Mouse (Mus musculus): ENCODE data around the gene Esx1. TPM values are rescaled to one million over a fixed set of nuclear protein-coding genes. Genes with fewer than 3 reads are reported as not detected.
A peak's percentile ranks its signal among the peaks of the same experiment; 100 is the strongest.

Esx1 gene
- total RNA-seq (2021), result not detected in 2 replicates
- long read RNA-seq, result 0 reads

DNA sequence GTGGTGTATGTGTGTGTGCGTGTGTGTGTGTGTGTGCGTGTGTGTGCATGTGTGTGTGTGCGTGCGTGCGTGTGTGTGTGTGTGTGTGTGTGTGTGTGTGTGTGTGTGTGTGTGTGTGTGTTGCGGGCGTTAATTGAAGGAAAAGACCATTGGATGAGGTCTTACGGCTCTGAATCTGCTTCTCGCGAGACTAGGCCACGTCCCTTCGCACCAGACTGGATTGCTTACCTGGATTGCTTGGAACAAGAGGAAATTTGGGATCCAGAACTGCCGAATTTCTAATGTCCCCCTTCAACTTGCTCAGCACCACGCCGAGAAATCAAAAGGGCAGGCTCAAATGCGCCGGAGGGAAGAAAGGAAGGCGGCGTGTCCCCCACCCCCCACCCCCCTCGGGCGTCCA is at the start of gene Esx1:
Gene Esx1 (minus strand): TSS at position 366 of the 400 bp plus-strand sequence.
- DNase-seq, result no peak

- DNase-seq, result no peak
Measured at GRCm38 (mm10) chrX:137170021-137170420, 48.1 kb upstream of the Esx1 start.

DNA sequence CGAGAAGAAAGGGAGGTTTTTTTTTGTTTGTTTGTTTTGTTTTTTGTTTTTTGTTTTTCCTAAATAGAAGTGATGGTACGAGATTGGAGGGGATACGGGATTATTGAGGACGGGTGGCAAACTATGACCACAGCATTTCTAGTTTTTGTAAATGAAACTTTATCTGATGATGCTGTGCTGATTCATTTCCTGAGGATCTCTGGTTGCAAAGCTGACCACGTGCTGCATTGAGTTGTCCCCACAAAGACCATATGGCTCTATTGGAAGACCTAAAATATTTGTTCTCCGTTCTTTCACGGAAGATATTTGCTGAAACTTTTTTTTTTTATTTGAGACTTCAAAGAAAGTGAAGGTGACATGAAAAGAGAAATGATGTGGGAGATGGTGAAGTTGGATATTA is 45.8 kb upstream of the Esx1 start:
- DNase-seq, result no peak

DNA sequence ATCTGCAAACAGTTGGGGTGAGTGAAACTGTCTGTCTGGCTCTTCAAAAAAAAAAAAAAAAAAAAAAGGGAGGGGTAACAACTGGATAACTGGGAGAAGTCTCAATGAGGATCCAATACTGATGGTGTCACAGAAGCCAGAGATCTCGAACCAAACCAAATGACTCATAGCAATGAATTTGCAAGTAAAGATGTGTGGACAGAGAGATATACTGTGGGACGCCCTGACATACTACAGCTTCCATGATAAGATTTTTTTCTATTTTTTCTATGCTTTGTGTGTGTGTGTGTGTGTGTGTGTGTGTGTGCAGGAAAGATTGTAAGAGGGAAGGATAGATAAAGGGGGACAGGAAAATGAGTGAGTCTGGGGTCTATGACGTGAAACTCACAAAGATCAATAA is 43.7 kb upstream of the Esx1 start:
- DNase-seq, result no peak

DNA sequence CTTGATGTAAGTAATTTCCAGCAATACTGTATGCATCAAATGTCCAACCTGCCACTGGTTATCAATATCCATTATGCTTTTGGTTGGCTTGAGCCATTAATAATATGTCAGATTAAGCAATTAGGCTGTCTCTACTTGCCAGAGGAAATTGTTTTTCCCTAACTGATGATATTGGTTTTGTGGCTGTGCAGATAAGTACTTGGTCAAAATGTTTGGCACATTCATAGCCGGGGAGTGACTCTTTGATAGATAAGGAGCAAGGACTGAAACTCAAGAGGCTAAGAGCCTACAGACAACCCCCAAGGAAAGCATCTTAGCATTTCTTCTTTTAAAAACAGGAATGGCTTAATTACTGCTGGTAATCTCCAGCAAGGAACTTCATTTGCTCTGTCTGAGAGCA is 40.8 kb upstream of the Esx1 start:
- no peak for DNase-seq

DNA sequence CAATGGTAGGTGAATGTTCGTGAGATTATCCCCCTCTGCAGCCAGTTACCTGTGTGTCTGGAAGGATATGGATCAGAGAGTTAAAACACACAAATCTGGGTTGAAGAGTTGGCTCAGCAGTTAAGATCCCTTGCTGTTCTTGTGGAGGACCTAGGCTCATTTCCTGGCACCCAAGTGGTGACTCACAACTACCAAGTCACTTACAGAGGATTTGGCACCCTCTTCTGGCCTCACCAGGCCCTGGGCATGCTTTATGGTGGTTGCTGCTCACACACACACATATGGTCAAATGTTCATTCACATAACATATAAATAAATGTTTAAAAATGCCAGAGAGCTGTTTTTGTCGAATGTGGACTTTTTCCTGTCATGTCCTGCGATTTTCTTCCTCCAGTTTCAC is 39.1 kb upstream of the Esx1 start:
- no peak for DNase-seq

DNA sequence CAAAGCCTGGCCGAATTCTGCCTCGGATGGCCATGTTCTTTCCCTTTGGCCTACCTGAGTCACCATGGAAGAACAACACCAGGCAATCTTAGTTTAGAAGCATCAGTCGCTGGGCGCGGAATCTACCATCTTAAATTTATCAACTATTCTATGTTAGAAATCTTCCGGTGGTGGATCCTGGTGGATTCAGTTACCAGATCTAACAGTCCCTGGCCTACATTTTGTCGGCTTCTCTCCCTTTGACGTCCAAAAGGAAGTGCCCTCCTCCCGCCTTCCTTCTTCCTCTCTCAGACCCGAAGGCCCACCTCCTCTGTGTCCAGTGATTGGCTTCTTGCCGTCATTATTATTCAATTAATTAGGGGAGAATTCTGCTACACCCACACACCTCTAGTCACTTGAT is 27.2 kb upstream of the Esx1 start:
- DNase-seq, result no peak

DNA sequence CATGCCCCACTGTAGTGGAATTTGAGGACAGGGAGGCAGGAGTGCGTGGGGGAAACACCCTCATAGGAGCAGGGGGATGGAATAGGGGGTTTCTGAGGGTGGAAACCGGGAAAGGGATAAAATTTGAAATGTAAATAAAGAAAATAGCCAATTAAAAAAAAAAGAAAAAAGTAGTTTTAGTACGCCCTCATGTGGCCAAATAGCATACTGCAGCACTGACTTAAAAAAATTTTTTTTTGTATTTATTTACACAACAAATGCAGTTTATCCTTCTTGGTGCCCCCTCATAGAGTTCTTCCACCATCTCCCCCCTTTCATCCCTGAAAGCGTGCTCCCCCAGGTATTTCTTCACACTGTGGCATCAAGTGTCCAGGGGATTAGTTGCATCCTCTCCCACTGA is 22.8 kb upstream of the Esx1 start:
- no peak for DNase-seq

GRCm38 (mm10) chrX:137143726-137144125 is 21.8 kb upstream of the Esx1 start:
- DNase-seq, result no peak

DNA sequence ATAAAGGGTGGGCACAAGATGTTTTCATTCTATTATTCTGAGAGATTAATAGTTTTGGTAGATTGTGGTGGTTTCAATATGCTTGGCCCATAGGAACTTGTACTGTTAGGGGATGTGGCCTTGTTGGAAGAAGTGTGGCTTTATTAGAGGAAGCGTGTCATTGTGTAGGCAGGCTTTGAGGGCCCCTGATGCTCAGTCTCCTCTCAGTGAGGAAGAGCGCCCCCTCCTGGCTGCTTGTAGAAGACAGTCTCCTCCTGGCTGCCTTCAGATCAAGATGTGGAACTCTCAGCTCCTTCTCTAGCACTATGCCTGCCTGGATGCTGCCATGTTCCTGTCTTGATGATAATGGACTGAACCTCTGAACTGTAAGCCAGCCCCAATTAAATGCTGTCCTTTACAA is 20.7 kb upstream of the Esx1 start:
- no peak for DNase-seq

- DNase-seq, result peak; percentile 29
Measured at GRCm38 (mm10) chrX:137141669-137142068, 19.8 kb upstream of the Esx1 start.

DNA sequence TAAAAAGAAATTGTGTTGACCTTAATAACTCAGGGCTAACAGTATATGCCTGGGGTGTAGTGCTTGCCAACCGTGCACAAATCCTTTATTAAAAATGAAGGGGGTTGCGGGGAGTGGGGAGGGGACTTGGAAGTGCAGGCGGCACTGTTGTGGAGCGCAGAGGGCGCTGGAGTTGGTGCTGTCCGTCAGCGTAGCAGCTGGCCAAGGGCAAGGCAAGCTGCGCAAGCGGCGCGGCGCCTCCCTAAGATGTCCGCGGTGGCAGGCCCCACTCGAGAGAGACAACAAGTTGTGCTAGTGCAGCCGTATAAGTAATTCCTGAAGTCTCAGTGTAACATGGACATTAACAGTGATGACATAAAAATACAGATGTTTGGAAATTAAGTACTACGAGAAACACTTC is 5.7 kb upstream of the Esx1 start:
- DNase-seq, result no peak

DNA sequence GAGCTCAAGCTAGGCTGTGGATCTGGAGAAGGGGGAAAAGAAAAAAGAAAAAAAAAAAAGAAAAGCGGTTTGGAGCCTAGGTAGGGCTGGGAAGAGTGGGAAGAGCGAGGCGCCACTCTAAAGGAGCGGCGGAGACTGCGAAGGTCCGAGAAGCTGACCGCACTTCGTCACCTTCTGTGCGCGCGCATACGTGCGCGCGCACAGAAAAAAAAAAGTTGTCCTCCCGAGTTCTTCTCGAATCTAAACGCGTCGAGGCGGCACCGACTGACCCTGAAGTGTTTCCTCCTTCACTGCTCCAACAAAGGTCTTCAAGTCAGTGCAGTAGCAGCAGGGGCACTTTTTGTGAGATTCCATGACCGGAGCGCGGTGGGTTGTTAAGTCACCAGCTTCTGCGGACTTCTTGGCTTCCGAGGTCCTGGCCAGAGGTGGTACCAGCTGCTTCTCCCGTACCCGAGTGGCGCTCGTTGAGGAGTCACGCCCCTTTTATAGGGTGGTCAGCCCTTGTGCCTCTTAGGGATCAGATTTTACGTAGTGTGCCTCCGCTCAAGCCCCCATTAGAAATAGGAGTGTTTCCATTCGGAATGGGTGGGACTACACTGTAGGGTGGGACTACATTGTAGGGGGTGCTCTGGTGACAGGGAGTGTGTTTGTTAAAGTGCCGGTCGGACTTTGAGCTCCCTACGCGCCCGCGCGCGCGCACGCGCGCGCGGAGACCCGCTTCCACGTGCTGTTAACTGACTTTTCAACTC is 2.0 kb downstream of the Esx1 start:
- DNase-seq, result no peak

GRCm38 (mm10) chrX:137118097-137118746 is 3.7 kb downstream of the Esx1 start:
- DNase-seq, result peak; percentile 10

- no peak for DNase-seq
Measured at GRCm38 (mm10) chrX:137106498-137106897, 15.4 kb downstream of the Esx1 start.

DNA sequence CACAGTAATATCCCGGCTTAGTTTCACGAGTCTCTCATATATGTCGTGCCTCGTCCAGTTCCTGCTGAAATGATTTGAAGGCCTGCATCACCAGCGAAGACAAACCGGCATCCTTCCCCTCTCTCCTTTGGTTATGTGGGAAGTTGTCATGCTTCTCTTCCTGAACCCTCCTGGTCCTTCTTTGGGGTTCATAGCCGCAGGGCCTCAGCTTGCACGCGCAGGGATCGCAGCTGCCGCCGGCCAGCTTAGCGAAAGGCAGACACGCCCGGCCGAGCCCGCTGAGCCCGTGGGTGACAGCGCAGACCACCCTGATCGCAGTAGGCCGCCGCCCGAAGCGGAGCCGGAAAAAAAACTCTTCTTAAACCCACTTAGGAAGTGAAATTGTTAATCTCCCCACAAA is 17.4 kb downstream of the Esx1 start:
- no peak for DNase-seq

Other genes with a start within 250 kb of the Esx1 start
- not detected in 2 replicates for gene H2bfm, start 194.8 kb downstream of the Esx1 start, total RNA-seq (2021)
- gene Tmsb15b2, start 146.6 kb downstream of the Esx1 start, total RNA-seq (2021), result 15.4 and 16.3 TPM in 2 replicates
- gene Tmsb15l, start 145.2 kb downstream of the Esx1 start, total RNA-seq (2021), result 0.67 and 3.5 TPM in 2 replicates
- 1.8 and 3.2 TPM in 2 replicates for gene Tmsb15b1, start 145.2 kb downstream of the Esx1 start, total RNA-seq (2021)
- gene Zcchc18, start 128.9 kb downstream of the Esx1 start, total RNA-seq (2021), result 8.3 and 13.7 TPM in 2 replicates
- 13.5 and 13.7 TPM in 2 replicates for gene Slc25a53, start 83.8 kb downstream of the Esx1 start, total RNA-seq (2021)
- gene Fam199x, start 72.5 kb downstream of the Esx1 start, total RNA-seq (2021), result 6.3 and 7.2 TPM in 2 replicates